Mouse (Mus musculus): ENCODE measurements around the gene B430218F22Rik.
A peak's percentile ranks its signal among the peaks of the same experiment; 100 is the strongest.

The B430218F22Rik gene

DNA sequence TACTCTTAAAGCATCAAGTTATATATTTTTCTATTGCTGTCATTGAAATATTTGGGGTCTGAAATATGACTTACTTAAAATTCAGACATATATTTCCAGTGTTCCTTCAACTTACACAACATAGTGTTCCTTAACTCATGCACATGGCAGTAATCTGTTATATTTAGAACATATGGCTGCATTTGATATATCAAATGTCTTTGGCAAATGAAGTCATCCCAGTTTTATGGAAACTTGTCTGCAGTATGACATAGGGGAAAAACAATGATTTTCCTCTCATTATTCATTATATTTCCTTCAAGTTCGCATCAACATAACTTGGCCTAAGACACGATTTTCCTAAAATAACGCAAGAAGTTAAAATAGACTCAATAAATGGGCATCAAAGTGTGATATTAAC, 9.4 kb downstream of the B430218F22Rik start:
- TF ChIP-seq NANOG (IDR thresholded peaks at IDR 0.05; ENCODE audit: borderline replicate concordance, low read length) (no peak), CTCF (conservative IDR thresholded peaks at IDR 0.05; ENCODE audit: low read length) (no peak), POU5F1 (IDR thresholded peaks at IDR 0.05; ENCODE audit: borderline replicate concordance, low read length) (no peak)

DNA sequence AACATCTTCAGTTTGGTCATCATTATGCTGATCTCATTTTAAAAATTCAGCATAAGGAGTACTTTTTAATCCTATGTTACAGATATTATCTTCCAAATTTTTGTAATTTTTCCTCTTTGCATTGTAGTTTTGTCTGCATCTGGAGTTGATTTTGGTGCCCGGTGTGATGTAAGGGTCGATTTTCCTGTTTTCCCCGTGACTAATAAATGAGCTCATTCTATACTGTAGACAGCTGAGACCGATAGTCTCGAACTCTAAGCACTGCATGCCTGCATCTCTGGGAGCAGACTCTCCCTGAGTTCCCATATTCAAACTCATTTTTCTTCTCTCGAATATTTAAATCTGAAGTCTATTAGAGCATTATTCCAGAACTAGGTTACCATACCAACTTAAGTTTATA, 13.9 kb downstream of the B430218F22Rik start:
- H3K4me3 ChIP-seq (replicated peaks; ENCODE audit: low read length): no peak overlapping the region
- no peaks in the 10 kb centered on the region for H3K36me3 ChIP-seq (ENCODE audit: insufficient read depth, low read length)
- no peaks in the 10 kb centered on the region for H3K27me3 ChIP-seq (ENCODE audit: insufficient read depth, low read length)
- TF ChIP-seq POU5F1 (IDR thresholded peaks at IDR 0.05; ENCODE audit: borderline replicate concordance, low read length) (no peak), CTCF (conservative IDR thresholded peaks at IDR 0.05; ENCODE audit: low read length) (no peak), NANOG (IDR thresholded peaks at IDR 0.05; ENCODE audit: borderline replicate concordance, low read length) (no peak)
- H3K9me3 ChIP-seq (ENCODE audit: low read length): no peaks in the 10 kb centered on the region
- no peaks in the 10 kb centered on the region for H3K4me1 ChIP-seq (replicated peaks; ENCODE audit: low read depth, low read length)

More for the DNA sequence above, 9.4 kb downstream of the B430218F22Rik start:
- Histone ChIP-seq H3K27me3 (ENCODE audit: insufficient read depth, low read length) (no peaks in the 10 kb centered on the region), H3K4me3 (replicated peaks; ENCODE audit: low read length) (no peak overlapping the region), H3K4me1 (replicated peaks; ENCODE audit: low read depth, low read length) (no peaks in the 10 kb centered on the region), H3K9me3 (ENCODE audit: low read length) (no peaks in the 10 kb centered on the region), H3K36me3 (ENCODE audit: insufficient read depth, low read length) (no peaks in the 10 kb centered on the region)

DNA sequence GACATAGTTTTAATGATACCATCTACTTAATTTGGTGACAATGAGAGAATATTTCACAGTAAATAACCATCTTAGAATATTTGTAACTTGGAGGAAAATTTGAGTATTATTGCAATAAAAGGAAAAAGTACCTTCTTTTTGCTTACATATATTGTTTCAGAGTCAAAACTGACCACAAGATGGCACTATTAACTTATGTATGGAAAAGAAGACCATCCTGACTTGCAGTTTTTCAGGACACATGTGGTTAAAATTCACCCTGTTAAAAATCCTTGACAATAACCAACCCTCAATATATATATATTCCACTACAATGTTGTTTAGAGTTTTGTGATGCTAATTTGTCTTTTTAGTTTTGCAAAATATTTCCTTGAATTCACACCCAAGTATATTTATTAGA, 17.1 kb downstream of the B430218F22Rik start:
- Histone ChIP-seq H3K9me3 (ENCODE audit: low read length) (no peaks in the 10 kb centered on the region), H3K4me1 (replicated peaks; ENCODE audit: low read depth, low read length) (no peaks in the 10 kb centered on the region), H3K4me3 (replicated peaks; ENCODE audit: low read length) (no peak overlapping the region), H3K36me3 (ENCODE audit: insufficient read depth, low read length) (no peaks in the 10 kb centered on the region), H3K27me3 (ENCODE audit: insufficient read depth, low read length) (no peaks in the 10 kb centered on the region)
- no peak for TF ChIP-seq POU5F1 (IDR thresholded peaks at IDR 0.05; ENCODE audit: borderline replicate concordance, low read length)
- peak; percentile 27 for TF ChIP-seq CTCF (conservative IDR thresholded peaks at IDR 0.05; ENCODE audit: low read length)

DNA sequence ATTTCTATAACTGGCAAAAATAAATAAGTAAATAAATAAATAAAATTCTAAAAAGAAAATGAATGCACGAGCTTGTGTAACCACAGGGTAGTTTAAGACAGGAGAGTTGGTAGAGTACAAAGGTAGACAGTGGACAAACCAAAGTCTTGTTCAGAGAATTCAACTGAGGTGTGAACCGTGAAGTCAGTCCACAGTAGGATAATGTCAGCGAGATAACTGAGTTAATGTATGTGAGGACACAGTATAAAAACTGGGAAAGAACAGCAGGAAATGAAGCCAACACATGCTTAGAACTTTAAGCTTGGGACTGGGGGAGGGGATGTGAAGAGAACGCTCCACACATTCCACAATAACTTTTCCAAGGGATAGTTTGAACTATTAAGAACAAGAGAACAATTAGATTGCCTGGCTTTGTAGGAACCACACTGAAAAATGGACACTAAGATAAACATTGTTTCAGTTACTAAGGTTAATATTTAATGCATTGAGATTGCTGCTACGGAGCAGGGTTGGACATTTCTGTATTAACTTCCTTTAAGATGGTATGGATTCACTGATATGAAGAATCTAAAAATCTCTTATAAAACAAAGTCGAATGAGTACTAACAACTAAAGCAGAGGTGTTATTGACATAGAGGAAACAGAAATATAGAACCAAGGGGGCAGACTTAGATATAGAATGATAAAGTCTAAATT, 25.0 kb downstream of the B430218F22Rik start:
- Histone ChIP-seq H3K4me3 (replicated peaks; ENCODE audit: low read length) (no peak overlapping the region), H3K9me3 (ENCODE audit: low read length) (no peaks in the 10 kb centered on the region), H3K27me3 (ENCODE audit: insufficient read depth, low read length) (no peaks in the 10 kb centered on the region), H3K4me1 (replicated peaks; ENCODE audit: low read depth, low read length) (0 out of 2 replicates have a peak, but pooled peaks cover 2% of the 10 kb centered on the region), H3K36me3 (ENCODE audit: insufficient read depth, low read length) (no peaks in the 10 kb centered on the region)
- no peak for TF ChIP-seq POU5F1 (IDR thresholded peaks at IDR 0.05; ENCODE audit: borderline replicate concordance, low read length)
- no peak for TF ChIP-seq NANOG (IDR thresholded peaks at IDR 0.05; ENCODE audit: borderline replicate concordance, low read length)
- no peak for TF ChIP-seq CTCF (conservative IDR thresholded peaks at IDR 0.05; ENCODE audit: low read length)

DNA sequence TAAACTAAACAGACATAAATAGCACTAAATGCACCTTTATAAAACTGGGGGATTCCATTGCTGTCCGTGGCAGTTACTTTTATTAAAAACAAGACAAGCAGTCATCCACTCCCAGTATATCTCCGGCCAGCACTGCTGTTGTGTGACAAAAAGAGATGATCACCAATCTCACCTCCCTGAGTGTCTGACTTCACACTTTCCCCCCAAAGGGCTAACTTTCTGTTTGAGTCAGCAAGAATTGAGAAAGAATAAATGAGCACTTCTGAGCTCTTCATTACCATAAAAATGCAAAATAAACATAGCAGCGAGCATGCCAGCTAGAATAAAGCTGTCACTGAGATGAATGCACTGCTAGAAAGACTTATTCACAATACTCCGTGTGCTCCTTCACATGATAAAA, 31.7 kb downstream of the B430218F22Rik start:
- TF ChIP-seq CTCF (conservative IDR thresholded peaks at IDR 0.05; ENCODE audit: low read length) (no peak), NANOG (IDR thresholded peaks at IDR 0.05; ENCODE audit: borderline replicate concordance, low read length) (no peak), POU5F1 (IDR thresholded peaks at IDR 0.05; ENCODE audit: borderline replicate concordance, low read length) (no peak)
- Histone ChIP-seq H3K36me3 (ENCODE audit: insufficient read depth, low read length) (no peaks in the 10 kb centered on the region), H3K9me3 (ENCODE audit: low read length) (no peaks in the 10 kb centered on the region), H3K27me3 (ENCODE audit: insufficient read depth, low read length) (no peaks in the 10 kb centered on the region), H3K4me3 (replicated peaks; ENCODE audit: low read length) (no peak overlapping the region), H3K4me1 (replicated peaks; ENCODE audit: low read depth, low read length) (no peaks in the 10 kb centered on the region)

DNA sequence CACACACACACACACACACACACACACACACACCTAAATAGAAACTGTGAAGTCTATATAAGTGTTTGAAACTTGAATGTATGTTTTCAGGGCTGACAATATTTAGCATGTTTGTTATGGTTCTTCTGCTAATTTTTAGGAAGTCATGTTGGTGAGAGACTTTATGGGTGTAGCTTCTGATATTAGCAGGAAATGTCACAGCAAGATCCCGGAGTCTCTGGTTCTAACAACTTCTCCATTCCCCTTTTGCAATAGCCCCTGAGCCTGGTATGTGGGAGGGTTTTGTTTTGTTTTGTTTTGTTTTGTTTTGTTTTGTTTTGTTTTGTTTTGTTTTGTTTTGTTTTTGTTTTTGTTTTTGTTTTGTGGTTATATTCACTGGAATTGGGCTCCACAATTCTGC, 34.0 kb downstream of the B430218F22Rik start:
- Histone ChIP-seq H3K9me3 (ENCODE audit: low read length) (no peaks in the 10 kb centered on the region), H3K4me1 (replicated peaks; ENCODE audit: low read depth, low read length) (no peaks in the 10 kb centered on the region), H3K4me3 (replicated peaks; ENCODE audit: low read length) (no peak overlapping the region), H3K36me3 (ENCODE audit: insufficient read depth, low read length) (no peaks in the 10 kb centered on the region), H3K27me3 (ENCODE audit: insufficient read depth, low read length) (no peaks in the 10 kb centered on the region)
- TF ChIP-seq POU5F1 (IDR thresholded peaks at IDR 0.05; ENCODE audit: borderline replicate concordance, low read length) (no peak), NANOG (IDR thresholded peaks at IDR 0.05; ENCODE audit: borderline replicate concordance, low read length) (no peak), CTCF (conservative IDR thresholded peaks at IDR 0.05; ENCODE audit: low read length) (no peak)

DNA sequence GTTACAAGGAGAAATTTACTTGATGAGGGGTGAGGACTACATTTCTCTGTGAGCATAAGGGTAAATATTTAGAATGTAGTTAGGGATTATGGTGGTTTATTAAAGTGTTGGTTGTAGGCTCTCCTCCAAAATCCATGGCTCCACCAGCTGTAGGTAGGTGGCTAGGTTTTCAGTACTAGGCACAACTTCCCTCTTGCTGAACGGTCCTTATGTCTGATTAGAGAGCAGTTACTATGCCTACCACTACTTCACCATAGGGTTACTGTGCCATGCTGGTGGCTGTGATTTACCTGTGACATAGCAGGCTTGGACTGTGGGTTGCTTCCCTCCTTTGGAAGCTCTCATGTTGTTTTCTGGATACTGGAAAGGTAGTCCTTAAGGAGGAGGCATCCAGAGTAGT, 34.4 kb downstream of the B430218F22Rik start:
- Histone ChIP-seq H3K36me3 (ENCODE audit: insufficient read depth, low read length) (no peaks in the 10 kb centered on the region), H3K4me3 (replicated peaks; ENCODE audit: low read length) (no peak overlapping the region), H3K4me1 (replicated peaks; ENCODE audit: low read depth, low read length) (no peaks in the 10 kb centered on the region), H3K27me3 (ENCODE audit: insufficient read depth, low read length) (no peaks in the 10 kb centered on the region), H3K9me3 (ENCODE audit: low read length) (no peaks in the 10 kb centered on the region)
- TF ChIP-seq POU5F1 (IDR thresholded peaks at IDR 0.05; ENCODE audit: borderline replicate concordance, low read length) (no peak), CTCF (conservative IDR thresholded peaks at IDR 0.05; ENCODE audit: low read length) (no peak), NANOG (IDR thresholded peaks at IDR 0.05; ENCODE audit: borderline replicate concordance, low read length) (no peak)

Data from E14TG2a.4 (cell line).